Mouse (Mus musculus) G1E (cell line): ENCODE measurements around the gene Slc22a23.

Experiments
- CTCF ChIP-seq: IDR thresholded peaks from 2 replicates; pipeline ENCODE4 v1.5.1; 2012; ENCODE audit warnings: low read depth, low read length, inconsistent platforms, mixed read lengths
- GATA1 ChIP-seq: IDR thresholded peaks from 2 replicates; pipeline ENCODE4 v1.6.1; 2012; ENCODE audit warnings: borderline replicate concordance, low read length, inconsistent platforms, mixed read lengths

DNA sequence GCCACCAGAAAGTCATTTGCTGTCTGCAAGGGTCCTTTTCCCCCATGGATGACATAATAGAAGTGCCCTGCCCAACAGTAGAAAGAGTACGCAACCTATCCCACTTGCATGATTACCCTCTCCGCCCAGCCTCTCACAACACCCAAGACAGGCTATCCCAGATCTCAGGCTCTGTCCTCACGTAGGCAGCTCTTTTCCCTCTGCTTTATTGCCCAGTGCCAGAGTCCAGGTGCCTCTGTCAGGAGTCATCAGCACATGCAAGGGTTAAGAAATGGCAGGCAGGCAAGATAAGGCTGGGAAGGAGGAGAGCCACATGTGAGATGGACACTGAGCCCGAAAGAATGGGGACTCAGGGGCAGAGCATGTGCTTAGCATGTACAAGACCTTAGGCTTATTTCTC, 24.5 kb downstream of the Slc22a23 start:
- TF ChIP-seq CTCF (no peak), GATA1 (no peak)
